Mouse (Mus musculus) effector memory CD4-positive, alpha-beta T cell, adult 5 months (primary cell): ENCODE measurements around the gene Fam234b. TPM values are rescaled to one million over a fixed set of nuclear protein-coding genes. Genes with fewer than 3 reads are reported as not detected.

Experiments used
- polyA plus RNA-seq: library from polyadenylated mRNA; unstranded; fragments of 100-300 nt; shearing (Covaris generic); gene quantifications from one replicate; pipeline ENCODE4 v1.2.1, GENCODE M21; 2017

Fam234b gene
- polyA plus RNA-seq, result 16.3 TPM

GRCm38 (mm10) chr6:135197921-135198532 lies at the start of gene Fam234b, which contains the start of gene Hebp1:
Fam234b (plus strand) TSS chr6:135197977.
Hebp1 (minus strand) TSS chr6:135198022.

GRCm38 (mm10) chr6:135254153-135254552 lies 56.4 kb downstream of the Fam234b start, which contains the start of gene Gsg1:
Gsg1 (minus strand) TSS chr6:135254351.

Other genes with a start within 250 kb of the Fam234b start
- not detected for gene Apold1, start 216.3 kb upstream of the Fam234b start, polyA plus RNA-seq
- gene Ddx47, start 186.4 kb upstream of the Fam234b start, polyA plus RNA-seq, result 117 TPM
- gene Gprc5a, start 132.3 kb upstream of the Fam234b start, polyA plus RNA-seq, result 4.2 TPM
- not detected for gene Gprc5d, start 79.7 kb upstream of the Fam234b start, polyA plus RNA-seq
- gene Hebp1, start within 50 bp of the Fam234b start, polyA plus RNA-seq, result not detected
- not detected for gene Gsg1, start 56.4 kb downstream of the Fam234b start, polyA plus RNA-seq
- gene Pbp2, start 112.4 kb downstream of the Fam234b start, polyA plus RNA-seq, result not detected
- gene Emp1, start 164.6 kb downstream of the Fam234b start, polyA plus RNA-seq, result 80.5 TPM